Mouse (Mus musculus) bone marrow, adult 2 months (tissue): ENCODE measurements around the gene Cmtm4.

Experiments used
- CTCF ChIP-seq: fragments of 200-500 bp; IDR thresholded peaks from 2 replicates; pipeline ENCODE4 v1.5.1; 2011; ENCODE audit warnings: low read length, control low read depth; ENCODE audit not compliant: control insufficient read depth, insufficient read depth
- POLR2A ChIP-seq: fragments of 200-500 bp; IDR thresholded peaks from 2 replicates; pipeline ENCODE4 v1.6.1; 2011; ENCODE audit warnings: low read depth, mild to moderate bottlenecking, control low read depth, low read length, borderline replicate concordance; ENCODE audit not compliant: control insufficient read depth

- TF ChIP-seq CTCF (no peak), POLR2A (no peak)
Measured at GRCm38 (mm10) chr8:104410628-104411273, 15.1 kb upstream of the Cmtm4 start.
